Mouse (Mus musculus): Measurements from ENCODE around the gene Ifit2.
"Not testable (repeated sequence)": the region's sequence is repeated elsewhere in the genome, so short reads cannot be mapped to it uniquely, and the experiment has no call there.

The Ifit2 gene

GRCm38 (mm10) chr19:34547976-34548375 lies 2.5 kb upstream of the Ifit2 start:
- DNase-seq (ENCODE audit: low spot score in 2 of 2): peak; percentile 62 to 77

GRCm38 (mm10) chr19:34550205-34550533 lies 325 bp upstream of the Ifit2 start:
- no peak for DNase-seq (ENCODE audit: low spot score in 2 of 2)

GRCm38 (mm10) chr19:34551981-34552380 lies 1.5 kb downstream of the Ifit2 start:
- DNase-seq (ENCODE audit: low spot score in 2 of 2): no peak

- DNase-seq (ENCODE audit: low spot score in 2 of 2): no peak
Observed at GRCm38 (mm10) chr19:34553021-34553420, 2.5 kb downstream of the Ifit2 start.

- no peak for DNase-seq (ENCODE audit: low spot score in 2 of 2)
Observed at GRCm38 (mm10) chr19:34553522-34553921, 3.0 kb downstream of the Ifit2 start.

GRCm38 (mm10) chr19:34554061-34554460 lies 3.6 kb downstream of the Ifit2 start:
- no peak for DNase-seq (ENCODE audit: low spot score in 2 of 2)

- DNase-seq (ENCODE audit: low spot score in 2 of 2): peak; percentile 17 to 20
Observed at GRCm38 (mm10) chr19:34556621-34557020, 6.1 kb downstream of the Ifit2 start.

- DNase-seq (ENCODE audit: low spot score in 2 of 2): no peak
Observed at GRCm38 (mm10) chr19:34562556-34562955, 12.1 kb downstream of the Ifit2 start.

GRCm38 (mm10) chr19:34566178-34566784 lies 15.8 kb downstream of the Ifit2 start:
- DNase-seq (ENCODE audit: low spot score in 2 of 2): no peak

GRCm38 (mm10) chr19:34568988-34569895 lies 18.7 kb downstream of the Ifit2 start:
- DNase-seq (ENCODE audit: low spot score in 2 of 2): no peak

GRCm38 (mm10) chr19:34569896-34570476 lies 19.5 kb downstream of the Ifit2 start:
- DNase-seq (ENCODE audit: low spot score in 2 of 2): no peak

- no peak for DNase-seq (ENCODE audit: low spot score in 2 of 2)
Observed at GRCm38 (mm10) chr19:34571080-34571479, 20.6 kb downstream of the Ifit2 start.

GRCm38 (mm10) chr19:34573650-34574049 lies 23.2 kb downstream of the Ifit2 start:
- no peak for DNase-seq (ENCODE audit: low spot score in 2 of 2)

GRCm38 (mm10) chr19:34577121-34577520 lies 26.6 kb downstream of the Ifit2 start:
- DNase-seq (ENCODE audit: low spot score in 2 of 2): no peak

- DNase-seq (ENCODE audit: low spot score in 2 of 2): not testable (repeated sequence)
Observed at GRCm38 (mm10) chr19:34582696-34583095, 32.2 kb downstream of the Ifit2 start.

GRCm38 (mm10) chr19:34583126-34583766 lies 32.8 kb downstream of the Ifit2 start, which contains the start of gene Ifit3:
Gene Ifit3 (plus strand): TSS chr19:34583531.
- peak in 1 of 2 experiments; percentile 24 for DNase-seq (ENCODE audit: low spot score in 2 of 2)

GRCm38 (mm10) chr19:34585740-34586458 lies 35.4 kb downstream of the Ifit2 start:
- DNase-seq (ENCODE audit: low spot score in 2 of 2): not testable (repeated sequence)

- not testable (repeated sequence) for DNase-seq (ENCODE audit: low spot score in 2 of 2)
Observed at GRCm38 (mm10) chr19:34587898-34588692, 37.6 kb downstream of the Ifit2 start.

GRCm38 (mm10) chr19:34588959-34589358 lies 38.5 kb downstream of the Ifit2 start:
- no peak for DNase-seq (ENCODE audit: low spot score in 2 of 2)

GRCm38 (mm10) chr19:34593456-34593855 lies 43.0 kb downstream of the Ifit2 start:
- DNase-seq (ENCODE audit: low spot score in 2 of 2): no peak

- DNase-seq (ENCODE audit: low spot score in 2 of 2): not testable (repeated sequence)
Observed at GRCm38 (mm10) chr19:34594523-34594922, 44.0 kb downstream of the Ifit2 start.
